Mouse (Mus musculus) cerebellum, postnatal 4 days (tissue): Measurements from ENCODE around the gene Styx.

Source experiments
- DNase-seq, 2 experiments: peaks; one replicate each; pipeline ENCODE4 v3.0.0; 2022; ENCODE audit warnings: low spot score in 2 of 2, mixed read lengths in 1 of 2

The Styx gene

GRCm38 (mm10) chr14:45350931-45351859 is at the start of gene Styx:
Gene Styx (plus strand): TSS chr14:45351093.
- DNase-seq = peak; percentile 94 to 96

GRCm38 (mm10) chr14:45303939-45304338 is 47.0 kb upstream of the Styx start:
- no peak for DNase-seq

GRCm38 (mm10) chr14:45304389-45304788 is 46.5 kb upstream of the Styx start:
- DNase-seq = no peak

GRCm38 (mm10) chr14:45305852-45306251 is 45.0 kb upstream of the Styx start:
- DNase-seq = no peak

- no peak for DNase-seq
These were observed 43.1 kb upstream of the Styx start for GRCm38 (mm10) chr14:45307630-45308328.

- no peak for DNase-seq
These were observed 41.2 kb upstream of the Styx start for GRCm38 (mm10) chr14:45309646-45310045.

GRCm38 (mm10) chr14:45310101-45310500 is 40.8 kb upstream of the Styx start:
- DNase-seq = no peak

- DNase-seq = no peak
These were observed 34.0 kb upstream of the Styx start for GRCm38 (mm10) chr14:45316927-45317326.

- no peak for DNase-seq
These were observed 32.9 kb upstream of the Styx start for GRCm38 (mm10) chr14:45317921-45318411.

GRCm38 (mm10) chr14:45318426-45319236 is 32.3 kb upstream of the Styx start, which contains the start of gene Ero1l:
Gene Ero1l (minus strand): TSS chr14:45318771.
- peak; percentile 54 to 81 for DNase-seq

- DNase-seq = no peak
These were observed 31.7 kb upstream of the Styx start for GRCm38 (mm10) chr14:45319237-45319610.

GRCm38 (mm10) chr14:45320111-45320510 is 30.8 kb upstream of the Styx start:
- no peak for DNase-seq

GRCm38 (mm10) chr14:45321067-45321466 is 29.8 kb upstream of the Styx start:
- no peak for DNase-seq

- DNase-seq = no peak
These were observed 29.3 kb upstream of the Styx start for GRCm38 (mm10) chr14:45321622-45322021.

- DNase-seq = no peak
These were observed 28.4 kb upstream of the Styx start for GRCm38 (mm10) chr14:45322450-45322849.

GRCm38 (mm10) chr14:45323320-45323719 is 27.6 kb upstream of the Styx start:
- DNase-seq = no peak

- peak in 1 of 2 experiments; percentile 31 for DNase-seq
These were observed 25.4 kb upstream of the Styx start for GRCm38 (mm10) chr14:45325471-45325870.

GRCm38 (mm10) chr14:45328072-45328713 is 22.7 kb upstream of the Styx start:
- DNase-seq = no peak

GRCm38 (mm10) chr14:45329018-45329588 is 21.8 kb upstream of the Styx start:
- no peak for DNase-seq

- DNase-seq = peak; percentile 77 to 93
These were observed 21.2 kb upstream of the Styx start, which contains the start of gene Psmc6 for GRCm38 (mm10) chr14:45329589-45330181. Gene Psmc6 (plus strand): TSS chr14:45329788.
